Mouse (Mus musculus): ENCODE data around the gene Hddc3.

- TF ChIP-seq CTCF (IDR thresholded peaks at IDR 0.05; ENCODE audit: low read depth), result no peak
- no peak for TF ChIP-seq EP300 (IDR thresholded peaks at IDR 0.05; ENCODE audit: low read depth)
Observed at GRCm38 (mm10) chr7:80372166-80372565, 29.3 kb downstream of the Hddc3 start.

Measured in liver, embryonic 14.5 days (tissue).